Mouse (Mus musculus) forebrain, postnatal 0 days (tissue): Measurements from ENCODE around the gene Tex22. TPM values are rescaled to one million over a fixed set of nuclear protein-coding genes. Genes with fewer than 3 reads are reported as not detected.
A peak's percentile ranks its signal among the peaks of the same experiment; 100 is the strongest.

Source experiments
- ATAC-seq: fragments of 200-750 bp; cut with Nextera tagmentation; 2 replicates; pipeline ENCODE4 v1.8.0; 2017; ENCODE audit warnings: mild to moderate bottlenecking, moderate library complexity
- DNase-seq: peaks from one replicate; pipeline ENCODE4 v3.0.0-alpha.2; 2015
- H3K27ac ChIP-seq: fragments of 300-500 bp; sonication (generic); 2 replicates; pipeline ENCODE4 v1.5.1; 2014; ENCODE audit warnings: low read depth, mild to moderate bottlenecking, antibody characterized with exemption, low read length, moderate library complexity, mixed read lengths
- H3K27me3 ChIP-seq: fragments of 300-500 bp; sonication (generic); 2 replicates; pipeline ENCODE4 v1.6.1; 2014; ENCODE audit warnings: mild to moderate bottlenecking, low read length, mixed read lengths; ENCODE audit not compliant: insufficient read depth
- H3K36me3 ChIP-seq: fragments of 300-500 bp; sonication (generic); 2 replicates; pipeline ENCODE4 v1.6.1; 2014; ENCODE audit warnings: mild to moderate bottlenecking, moderate library complexity; ENCODE audit not compliant: insufficient read depth
- H3K4me1 ChIP-seq: fragments of 300-500 bp; sonication (generic); 2 replicates; pipeline ENCODE4 v1.6.1; 2014; ENCODE audit warnings: antibody characterized with exemption; ENCODE audit not compliant: insufficient read depth
- H3K4me2 ChIP-seq: fragments of 300-500 bp; sonication (generic); 2 replicates; pipeline ENCODE4 v1.6.1; 2014; ENCODE audit warnings: low read depth, mild to moderate bottlenecking, moderate library complexity
- H3K4me3 ChIP-seq: fragments of 300-500 bp; sonication (generic); 2 replicates; pipeline ENCODE4 v1.5.1; 2014; ENCODE audit warnings: low read depth, low read length, mixed read lengths
- H3K9ac ChIP-seq: fragments of 300-500 bp; sonication (generic); 2 replicates; pipeline ENCODE4 v1.6.1; 2014; ENCODE audit warnings: mild to moderate bottlenecking
- H3K9me3 ChIP-seq: fragments of 300-500 bp; sonication (generic); 2 replicates; pipeline ENCODE4 v1.6.1; 2016; ENCODE audit warnings: low read length
- CTCF ChIP-seq: sonication (generic); IDR thresholded peaks from 2 replicates; pipeline ENCODE4 v1.5.1; 2016; ENCODE audit warnings: antibody characterized with exemption, control low read depth, low read depth
- WGBS: fragments of 180-500 bp; shearing (Covaris S2); extraction: QIAGEN DNeasy Blood & Tissue Kit; methylation state at CpG from one replicate; pipeline ENCODE4 v1.1.7; 2014; 5-methylcytosine and 5-hydroxymethylcytosine counted together
- polyA plus RNA-seq: library from polyadenylated mRNA; unstranded; fragments of >200 nt; fragmentation: Nextera tagmentation; extraction: Ambion mirVana; gene quantifications from 2 replicates; pipeline ENCODE4 v1.2.1, GENCODE M21; 2015
- total RNA-seq: library from RNA; depleted of rRNA; stranded (reverse); fragments of >200 nt; gene quantifications from 2 replicates; pipeline ENCODE4 v1.2.3, GENCODE M21; 2014

The Tex22 gene
- total and polyA plus RNA-seq, 2 experiments from 2014 or later: 1.7 TPM; not detected in 1

DNA sequence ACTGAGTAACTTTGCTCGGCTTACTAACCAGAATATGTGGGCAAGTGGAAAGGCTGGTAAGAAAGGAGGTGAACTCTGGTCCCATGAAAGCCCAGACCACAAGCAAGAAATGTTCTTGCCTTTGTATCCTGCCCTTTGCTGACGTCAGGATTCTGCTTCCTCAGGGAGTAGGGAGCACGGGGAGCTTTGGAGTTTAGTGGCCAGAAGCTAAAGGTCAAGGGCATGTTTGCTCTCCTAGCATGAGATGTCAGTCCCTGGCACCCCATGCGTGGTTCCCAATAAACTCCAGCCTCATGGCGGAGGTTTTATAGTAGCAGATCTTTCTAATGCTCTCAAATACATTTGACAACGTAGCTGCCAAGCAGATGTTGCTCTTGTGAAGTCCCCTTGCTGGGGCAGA lies 2.5 kb upstream of the Tex22 start:
- WGBS: 85% methylated on average over 6 of the region's 6 CpGs
- no peak for ATAC-seq

DNA sequence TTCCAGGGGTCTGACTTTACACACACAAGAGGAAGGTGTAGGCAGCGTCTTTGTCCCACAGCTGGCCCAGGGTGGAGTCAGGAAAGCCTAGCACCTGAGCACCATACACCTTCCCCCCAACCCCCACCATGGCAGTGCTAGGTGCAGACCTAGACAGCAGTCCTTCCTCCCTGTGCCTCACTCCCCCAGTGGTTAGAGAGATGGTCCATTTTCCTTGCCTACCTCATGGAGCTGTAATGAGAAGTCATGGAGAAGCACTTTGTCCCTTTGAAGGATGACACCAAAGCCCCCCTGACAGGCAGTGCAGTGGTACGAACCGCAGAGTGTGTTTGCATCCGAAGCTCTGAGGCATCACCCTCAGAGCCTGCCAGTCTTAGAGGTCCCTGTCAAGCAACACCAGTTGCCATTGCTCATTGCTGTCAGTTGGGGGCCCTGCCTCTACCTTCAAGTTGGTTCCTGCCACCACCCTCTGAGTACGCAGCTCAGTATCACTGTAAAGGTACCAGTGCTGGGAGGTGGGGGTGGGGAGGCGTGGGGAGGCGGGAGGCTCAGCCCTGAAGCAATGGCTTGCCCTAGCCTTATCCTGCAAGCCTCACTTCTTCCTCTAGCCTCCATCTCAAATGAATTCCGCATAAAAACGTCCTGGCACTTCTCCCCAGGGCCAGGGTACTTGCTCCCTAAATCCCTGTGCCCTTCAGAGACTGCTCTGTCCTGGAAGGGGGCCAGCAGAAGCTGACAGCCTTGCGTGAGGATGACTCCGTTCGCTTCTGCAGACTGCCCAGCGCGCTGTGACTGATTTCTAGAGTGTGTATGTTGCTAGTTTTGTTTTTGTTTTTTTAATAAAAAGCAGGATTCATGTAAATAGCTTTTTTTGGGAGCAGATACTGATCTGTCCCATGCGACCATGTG lies 628 bp upstream of the Tex22 start:
- H3K4me2 ChIP-seq: peak overlapping the region; percentile 95
- no peak; the same call in none of the 2 replicates for TF ChIP-seq CTCF
- peaks cover 36% of the 10 kb centered on the region for H3K36me3 ChIP-seq
- peak overlapping the region; percentile 67 for H3K9ac ChIP-seq
- peaks cover 9% of the 10 kb centered on the region for H3K4me1 ChIP-seq
- H3K9me3 ChIP-seq: no peaks in the 10 kb centered on the region
- 9% methylated on average over 15 of the region's 15 CpGs for WGBS
- peak; percentile 43 for ATAC-seq
- no peaks in the 10 kb centered on the region for H3K27me3 ChIP-seq
- peak overlapping the region; percentile 42 for H3K4me3 ChIP-seq
- H3K27ac ChIP-seq: peak overlapping the region; percentile 94
- no peak for DNase-seq

More for the DNA sequence above, 2.5 kb upstream of the Tex22 start:
- H3K9ac ChIP-seq: no peak overlapping the region
- peaks cover 46% of the 10 kb centered on the region for H3K36me3 ChIP-seq
- no peaks in the 10 kb centered on the region for H3K9me3 ChIP-seq
- H3K4me2 ChIP-seq: no peak overlapping the region
- H3K4me3 ChIP-seq: no peak overlapping the region
- no peaks in the 10 kb centered on the region for H3K27me3 ChIP-seq
- H3K27ac ChIP-seq: no peak overlapping the region
- no peak for TF ChIP-seq CTCF
- peaks cover 9% of the 10 kb centered on the region for H3K4me1 ChIP-seq
- no peak for DNase-seq

DNA sequence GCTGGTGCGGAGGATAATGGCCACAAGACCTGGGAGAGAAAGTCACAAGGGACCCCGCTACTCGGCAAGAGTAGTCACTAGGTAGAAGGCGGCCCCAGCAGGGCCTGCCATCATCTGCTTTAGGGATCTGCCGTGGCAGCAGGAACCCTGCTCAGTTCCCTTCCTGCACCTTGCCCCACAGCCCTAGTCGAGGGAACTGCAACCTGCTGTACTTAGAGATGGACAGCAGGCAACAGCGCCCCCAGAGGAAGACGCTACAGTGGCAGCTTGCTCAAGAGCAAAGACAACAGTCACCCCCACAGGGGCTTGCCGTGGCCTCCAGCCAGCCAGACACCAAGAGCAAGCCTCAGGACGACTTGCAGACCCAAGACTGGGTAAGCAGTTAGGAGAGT lies 757 bp downstream of the Tex22 start:
- no peaks in the 10 kb centered on the region for H3K9me3 ChIP-seq
- no peaks in the 10 kb centered on the region for H3K27me3 ChIP-seq
- peaks cover 22% of the 10 kb centered on the region for H3K36me3 ChIP-seq
- WGBS: 7% methylated on average over 10 of the region's 10 CpGs
- H3K4me3 ChIP-seq: peak overlapping the region; percentile 42
- H3K27ac ChIP-seq: peak overlapping the region; percentile 94
- H3K9ac ChIP-seq: peak overlapping the region; percentile 67
- H3K4me2 ChIP-seq: peak overlapping the region; percentile 95
- peak; percentile 98 for TF ChIP-seq CTCF
- H3K4me1 ChIP-seq: peaks cover 9% of the 10 kb centered on the region
- DNase-seq: peak; percentile 91
- ATAC-seq: peak; percentile 84

DNA sequence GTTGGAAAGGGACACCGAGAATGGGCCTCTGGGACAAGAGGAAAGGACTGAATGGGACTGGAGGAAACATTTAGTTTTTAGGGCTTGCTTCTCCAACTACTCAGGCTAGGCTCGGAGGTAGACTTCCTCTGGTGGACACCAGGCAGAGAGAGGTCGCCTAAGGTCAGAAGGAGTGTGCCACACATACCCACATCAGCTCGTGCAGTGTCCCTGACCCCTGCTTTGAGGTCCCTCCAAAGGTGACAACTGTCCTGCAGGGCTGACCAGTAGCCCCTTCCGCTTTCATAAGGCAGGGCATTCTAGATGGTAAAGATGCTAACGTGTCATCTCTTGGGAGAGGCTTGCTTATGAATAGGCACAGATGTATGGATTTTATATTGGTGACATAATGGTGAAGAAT lies 1.2 kb downstream of the Tex22 start:
- DNase-seq (no peak), ATAC-seq (no peak)
- H3K36me3 ChIP-seq: peaks cover 17% of the 10 kb centered on the region
- H3K4me2 ChIP-seq: peak overlapping the region; percentile 95
- H3K27ac ChIP-seq: peak overlapping the region; percentile 94
- H3K9me3 ChIP-seq: no peaks in the 10 kb centered on the region
- peaks cover 9% of the 10 kb centered on the region for H3K4me1 ChIP-seq
- WGBS: 54% methylated on average over 6 of the region's 6 CpGs
- H3K27me3 ChIP-seq: no peaks in the 10 kb centered on the region
- H3K9ac ChIP-seq: peak overlapping the region; percentile 67
- H3K4me3 ChIP-seq: no peak overlapping the region
- no peak for TF ChIP-seq CTCF

DNA sequence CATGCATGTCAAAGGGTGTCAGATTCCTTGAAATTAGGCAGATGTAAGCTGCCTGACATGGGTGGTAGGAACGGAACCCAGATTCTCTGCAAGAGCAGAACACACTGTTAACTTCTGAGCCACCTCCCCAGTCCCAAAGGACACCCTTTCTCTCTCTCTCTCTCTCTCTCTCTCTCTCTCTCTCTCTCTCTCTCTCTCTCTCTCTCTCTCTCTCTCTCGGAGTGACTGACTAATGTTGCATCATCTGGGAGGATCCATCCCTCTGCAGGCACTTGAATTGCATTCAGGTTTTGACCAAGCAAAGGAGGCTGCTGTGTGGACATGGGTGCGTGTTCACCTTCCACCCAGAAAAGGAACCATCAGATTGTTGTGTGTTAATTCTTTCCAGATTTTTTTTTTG lies 13.0 kb downstream of the Tex22 start:
- TF ChIP-seq CTCF: no peak
- WGBS: 73% methylated on average over 3 of the region's 3 CpGs
- H3K4me1 ChIP-seq: no peaks in the 10 kb centered on the region

DNA sequence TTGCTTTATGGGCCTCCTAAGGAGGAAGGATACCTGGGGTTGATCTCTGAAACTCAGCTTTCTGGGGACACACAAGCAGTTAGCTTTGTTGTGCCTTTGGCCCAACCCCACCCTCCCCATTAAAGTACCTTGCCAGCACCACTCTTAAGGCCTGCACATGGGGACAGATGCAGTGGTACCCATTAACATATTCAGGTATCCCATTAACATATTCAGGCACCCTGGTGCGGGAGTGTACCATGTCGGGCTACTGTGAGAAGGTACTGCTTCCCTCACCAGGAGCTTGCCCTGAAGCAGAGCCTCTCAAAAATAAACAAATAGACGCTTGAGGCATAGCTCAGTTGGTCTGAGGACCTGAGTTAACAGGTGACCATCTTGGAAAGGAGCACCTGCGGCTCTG lies 13.7 kb downstream of the Tex22 start:
- Histone ChIP-seq H3K4me2 (no peak overlapping the region), H3K27ac (no peak overlapping the region), H3K36me3 (no peaks in the 10 kb centered on the region), H3K4me1 (no peaks in the 10 kb centered on the region), H3K9me3 (no peaks in the 10 kb centered on the region), H3K9ac (no peak overlapping the region), H3K4me3 (no peak overlapping the region), H3K27me3 (no peaks in the 10 kb centered on the region)
- DNase-seq (no peak), ATAC-seq (no peak)
- TF ChIP-seq CTCF: no peak
- WGBS: 43% methylated on average over 4 of the region's 4 CpGs

More for the DNA sequence above, 13.0 kb downstream of the Tex22 start:
- DNase-seq (no peak), ATAC-seq (no peak)
- H3K9ac ChIP-seq: no peak overlapping the region
- no peak overlapping the region for H3K4me2 ChIP-seq
- H3K27ac ChIP-seq: no peak overlapping the region
- H3K27me3 ChIP-seq: no peaks in the 10 kb centered on the region
- no peaks in the 10 kb centered on the region for H3K9me3 ChIP-seq
- no peak overlapping the region for H3K4me3 ChIP-seq
- H3K36me3 ChIP-seq: no peaks in the 10 kb centered on the region

DNA sequence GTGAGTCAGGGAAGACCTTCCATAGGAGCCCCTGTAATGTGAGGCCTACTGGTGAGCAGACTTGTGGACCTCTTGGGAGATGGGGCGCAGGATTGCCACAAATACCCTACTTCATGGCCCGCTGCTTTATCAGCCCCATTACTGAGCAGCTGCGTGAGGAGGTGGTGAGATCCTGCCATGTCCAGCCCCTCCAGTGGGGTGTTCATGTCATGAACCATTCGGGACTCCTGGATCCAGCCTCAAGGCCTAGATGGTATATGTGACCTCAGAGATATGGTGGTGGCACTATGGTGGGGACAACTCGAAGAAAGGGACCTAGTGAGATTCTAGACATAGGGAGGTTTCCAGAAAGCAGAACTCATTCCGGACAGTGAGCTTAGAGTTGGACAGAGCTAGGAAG lies 14.8 kb downstream of the Tex22 start:
- TF ChIP-seq CTCF: no peak
- H3K4me1 ChIP-seq: no peaks in the 10 kb centered on the region
- no peaks in the 10 kb centered on the region for H3K9me3 ChIP-seq
- H3K36me3 ChIP-seq: no peaks in the 10 kb centered on the region
- no peak overlapping the region for H3K4me2 ChIP-seq
- no peak overlapping the region for H3K9ac ChIP-seq
- DNase-seq: no peak
- no peak for ATAC-seq
- H3K27ac ChIP-seq: no peak overlapping the region
- WGBS: 94% methylated on average over 6 of the region's 6 CpGs
- no peak overlapping the region for H3K4me3 ChIP-seq
- H3K27me3 ChIP-seq: no peaks in the 10 kb centered on the region
